Mouse (Mus musculus) CH12.LX (cell line): ENCODE measurements at regions not wholly inside any gene's neighbourhood (a gene's known extent, or its start where the extent isn't known, plus 50 kb on each side); places are given as distances from the start of the nearest gene placed in this dataset.

Source experiments
- CHD2 ChIP-seq: IDR thresholded peaks from 2 replicates; pipeline ENCODE4 v1.6.1; 2011; ENCODE audit warnings: low read length, improper control_type of control experiment
- CTCF ChIP-seq, 2 experiments: IDR thresholded peaks in 1 of 2; conservative IDR thresholded peaks in 1 of 2; 2 replicates each; pipeline ENCODE4 v1.5.1; 2011 to 2012; ENCODE audit warnings: low read depth in 2 of 2, low read length in 2 of 2, improper control_type of control experiment in 1 of 2, inconsistent platforms in 1 of 2, mild to moderate bottlenecking in 1 of 2, moderate library complexity in 1 of 2
- E2F4 ChIP-seq: IDR thresholded peaks from 2 replicates; pipeline ENCODE4 v1.6.1; 2011; ENCODE audit warnings: low read depth, low read length, improper control_type of control experiment; ENCODE audit not compliant: insufficient replicate concordance
- ELF1 ChIP-seq: IDR thresholded peaks from 2 replicates; pipeline ENCODE4 v1.6.1; 2014; ENCODE audit warnings: low read depth, mild to moderate bottlenecking, inconsistent platforms, low read length, improper control_type of control experiment
- EP300 ChIP-seq: IDR thresholded peaks from 2 replicates; pipeline ENCODE4 v1.6.1; 2011; ENCODE audit warnings: low read length, improper control_type of control experiment
- JUND ChIP-seq: conservative IDR thresholded peaks from 2 replicates; pipeline ENCODE4 v1.6.1; 2011; ENCODE audit warnings: low read depth, low read length, improper control_type of control experiment
- KAT2A ChIP-seq: IDR thresholded peaks from 2 replicates; pipeline ENCODE4 v1.6.1; 2012; ENCODE audit warnings: low read length, improper control_type of control experiment, inconsistent platforms; ENCODE audit not compliant: insufficient replicate concordance
- MAX ChIP-seq: IDR thresholded peaks from 2 replicates; pipeline ENCODE4 v1.6.1; 2011; ENCODE audit warnings: low read length, improper control_type of control experiment
- MAZ ChIP-seq: IDR thresholded peaks from 2 replicates; pipeline ENCODE4 v1.6.1; 2012; ENCODE audit warnings: low read depth, mild to moderate bottlenecking, inconsistent platforms, low read length, improper control_type of control experiment, moderate library complexity
- MEF2A ChIP-seq: IDR thresholded peaks from 2 replicates; pipeline ENCODE4 v1.6.1; 2014; ENCODE audit warnings: low read depth, mild to moderate bottlenecking, inconsistent platforms, low read length, improper control_type of control experiment, borderline replicate concordance
- POLR2A ChIP-seq: IDR thresholded peaks from 2 replicates; pipeline ENCODE4 v1.6.1; 2011; ENCODE audit warnings: low read depth, mild to moderate bottlenecking, improper control_type of control experiment, low read length
- TBP ChIP-seq: conservative IDR thresholded peaks from 2 replicates; pipeline ENCODE4 v1.6.1; 2011; ENCODE audit warnings: low read depth, low read length, improper control_type of control experiment
- ZC3H11A ChIP-seq: IDR thresholded peaks from 2 replicates; pipeline ENCODE4 v1.6.1; 2012; ENCODE audit warnings: low read depth, mild to moderate bottlenecking, inconsistent platforms, low read length, improper control_type of control experiment
- ZNF384 ChIP-seq: IDR thresholded peaks from 2 replicates; pipeline ENCODE4 v1.6.1; 2012; ENCODE audit warnings: low read depth, low read length, improper control_type of control experiment, inconsistent platforms

DNA sequence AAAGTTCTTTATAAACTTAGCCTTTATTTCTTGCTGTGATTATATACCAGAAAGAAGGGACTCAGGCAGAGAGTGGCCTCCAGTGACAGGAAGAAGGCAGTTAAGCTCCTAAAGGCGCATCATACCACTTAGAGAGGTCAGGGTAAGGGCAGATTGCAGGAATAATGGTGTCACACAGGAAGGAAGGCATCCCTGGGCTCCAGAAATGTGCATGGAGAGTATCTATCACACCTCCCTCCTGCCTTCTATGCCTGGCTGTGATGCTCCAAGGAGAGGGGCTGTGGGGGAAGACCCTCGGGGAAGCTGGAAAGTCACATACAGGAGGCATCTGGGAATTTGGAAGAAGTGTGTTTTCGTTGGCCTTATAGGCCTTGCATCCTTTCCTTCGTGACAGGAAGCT lies 311.1 kb downstream of the Rps24 start:
- TF ChIP-seq ELF1: no peak
- no peak for TF ChIP-seq EP300
- no peak for TF ChIP-seq POLR2A
- TF ChIP-seq CHD2: no peak
- no peak for TF ChIP-seq TBP
- TF ChIP-seq KAT2A: no peak
- TF ChIP-seq E2F4: no peak
- TF ChIP-seq ZC3H11A: no peak
- TF ChIP-seq CTCF (conservative IDR thresholded peaks at IDR 0.05 in 1 of 2, IDR thresholded peaks at IDR 0.05 in 1 of 2; ENCODE audit: low read depth in 2 of 2, low read length in 2 of 2): no peak
- TF ChIP-seq MAX: no peak
- TF ChIP-seq JUND: no peak
- TF ChIP-seq ZNF384: no peak
- TF ChIP-seq MAZ: no peak
- no peak for TF ChIP-seq MEF2A
